In genomic region chr2:10390791-10391190, GRCm38 (mm10) we compare ENCODE assay signal across 24 mouse cellular contexts. TPM values are rescaled to one million over a fixed set of nuclear protein-coding genes. Genes with fewer than 3 reads are reported as not detected.
DNase-seq lines count a peak whose midpoint lies in the region; TF ChIP-seq lines count a peak whose summit lies in the region.
"Had no signal": no experiment of that assay in that cellular context is flagged by ENCODE, and none has a peak within 500 bp of the region (broad histone marks: within the 10 kb centered on the region; RNA-seq: fewer than 3 reads in every experiment).

No protein-coding gene starts in this region.

- 28% methylated on average over 7 of the region's 7 CpGs for WGBS in embryonic facial prominence, embryonic 10.5 days

- H3K4me3 ChIP-seq in E14TG2a.4 (replicated peaks; ENCODE audit: low read length) (peak overlapping the region; percentile 45; the same call in 1 of the 2 replicates), ES-E14 (ENCODE audit: insufficient read depth in 1 of 2, low read depth in 1 of 2, low read length in 2 of 2, poor library complexity in 1 of 2, severe bottlenecking in 1 of 2) (no peak overlapping the region)
- H3K4me3 ChIP-seq in embryonic facial prominence, embryonic 10.5 days, result no peak overlapping the region
- H3K4me3 ChIP-seq: embryonic facial prominence, embryonic 13.5 days; embryonic facial prominence, embryonic 15.5 days; erythroblast, embryonic 14.5 days; forebrain, embryonic 10.5 days; forebrain, embryonic 12.5 days had no signal

- H3K27me3 ChIP-seq in E14TG2a.4 (ENCODE audit: insufficient read depth, low read length), result peaks cover 41% of the 10 kb centered on the region
- H3K27me3 ChIP-seq in embryonic facial prominence, embryonic 10.5 days (replicated peaks; ENCODE audit: low read depth, poor library complexity, severe bottlenecking), result no peaks in the 10 kb centered on the region
- H3K27me3 ChIP-seq: CH12.LX; embryonic facial prominence, embryonic 13.5 days; embryonic facial prominence, embryonic 15.5 days had no signal

- H3K9me3 ChIP-seq in E14TG2a.4 (ENCODE audit: low read length) (no peaks in the 10 kb centered on the region), ES-E14 (ENCODE audit: control insufficient read depth, insufficient read depth, low read depth, low read length) (no peaks in the 10 kb centered on the region)
- H3K9me3 ChIP-seq in embryonic facial prominence, embryonic 10.5 days, result no peaks in the 10 kb centered on the region
- H3K9me3 ChIP-seq: embryonic facial prominence, embryonic 13.5 days; embryonic facial prominence, embryonic 15.5 days; forebrain, embryonic 10.5 days; forebrain, embryonic 12.5 days had no signal

- TF ChIP-seq CTCF in E14TG2a.4 (conservative IDR thresholded peaks at IDR 0.05; ENCODE audit: low read length), result no peak

- H3K27ac ChIP-seq in ES-E14 (ENCODE audit: insufficient read depth, low read depth, low read length, poor library complexity, severe bottlenecking), result no peak overlapping the region
- no peak overlapping the region for H3K27ac ChIP-seq in embryonic facial prominence, embryonic 10.5 days (replicated peaks)
- H3K27ac ChIP-seq: embryonic facial prominence, embryonic 13.5 days; embryonic facial prominence, embryonic 15.5 days; forebrain, embryonic 10.5 days; forebrain, embryonic 12.5 days had no signal

- peaks cover 38% of the 10 kb centered on the region for H3K4me1 ChIP-seq in E14TG2a.4 (replicated peaks; ENCODE audit: low read depth, low read length)
- peaks cover 0 to 7% of the 10 kb centered on the region in 2 experiments; a peak in 1 of 4 replicates for H3K4me1 ChIP-seq in ES-E14 (ENCODE audit: control insufficient read depth in 2 of 2, insufficient read depth in 2 of 2, low read length in 2 of 2, poor library complexity in 1 of 2)
- H3K4me1 ChIP-seq in embryonic facial prominence, embryonic 10.5 days, result no peaks in the 10 kb centered on the region
- H3K4me1 ChIP-seq: embryonic facial prominence, embryonic 13.5 days; embryonic facial prominence, embryonic 15.5 days; forebrain, embryonic 10.5 days had no signal

- peak; percentile 21 for DNase-seq in heart, adult 11 months
- DNase-seq in heart, postnatal 36 days, result no peak
- DNase-seq in ES-E14 (ENCODE audit: low read depth, low spot score) (peak; percentile 21), ZHBTc4 (ENCODE audit: low read depth, low spot score) (peak; percentile 61)
- no peak for DNase-seq in spleen, postnatal 4 days (ENCODE audit: low spot score in 2 of 2)
- no peak for DNase-seq in embryonic facial prominence, embryonic 10.5 days (ENCODE audit: low spot score)
- no peak for DNase-seq in urinary bladder, postnatal 36 days (ENCODE audit: low spot score in 2 of 2)
- DNase-seq: adrenal gland, adult 2 months; adrenal gland, postnatal 10 days; adrenal gland, postnatal 25 days; B cell, adult 2 months; cerebellum, adult 11-12 months; cerebellum, adult 2 months; cerebellum, adult 9-10 months; cerebellum, postnatal 10 days; cerebellum, postnatal 25 days had no signal

- in situ Hi-C loops in ES-E14 (cut with MboI; ENCODE audit: low sequenced_read_pairs in 2 of 2, unreplicated experiment in 2 of 2), result no loop called here

- H3K9ac ChIP-seq in ES-E14 (ENCODE audit: insufficient read depth, low read depth, low read length, poor library complexity, severe bottlenecking), result no peak overlapping the region
- H3K9ac ChIP-seq: embryonic facial prominence, embryonic 13.5 days; embryonic facial prominence, embryonic 15.5 days; forebrain, embryonic 12.5 days had no signal

- H3K36me3 ChIP-seq in E14TG2a.4 (ENCODE audit: insufficient read depth, low read length), result peaks cover 32% of the 10 kb centered on the region
- peaks cover 8% of the 10 kb centered on the region for H3K36me3 ChIP-seq in ES-E14 (ENCODE audit: control insufficient read depth, insufficient read depth, low read length, poor library complexity, severe bottlenecking)
- no peaks in the 10 kb centered on the region for H3K36me3 ChIP-seq in embryonic facial prominence, embryonic 10.5 days (replicated peaks)
- H3K36me3 ChIP-seq: embryonic facial prominence, embryonic 13.5 days; embryonic facial prominence, embryonic 15.5 days; forebrain, embryonic 10.5 days; forebrain, embryonic 12.5 days had no signal

- intact Hi-C loops in heart, postnatal 36 days (cut with DNase I), result no loop called here

TF ChIP-seq in ES-E14, 5 proteins besides CTCF, POLR2A, EP300 and RAD21:
- TF ChIP-seq ZNF384 (IDR thresholded peaks at IDR 0.05; ENCODE audit: low read depth, low read length) (no peak), HCFC1 (IDR thresholded peaks at IDR 0.05; ENCODE audit: borderline replicate concordance, insufficient read depth, low read length) (no peak), ZC3H11A (IDR thresholded peaks at IDR 0.05; ENCODE audit: borderline replicate concordance, low read depth, low read length) (no peak), CHD2 (IDR thresholded peaks at IDR 0.05; ENCODE audit: low read depth, low read length) (no peak), MAFK (IDR thresholded peaks at IDR 0.05; ENCODE audit: insufficient read depth, low read depth, low read length) (no peak)
TF ChIP-seq in ES-E14: peak in this region for 0.

RNA-seq across cellular contexts. Expression of gene Sfmbt2, which starts 20.5 kb away (rescaled TPM):
- under 1 TPM; 0.31 to 0.70 TPM for total RNA-seq in heart, postnatal 36 days (2021)
- 40.8 and 43.7 TPM in 2 replicates for total RNA-seq in ES-E14 (2012; rRNA removed)
- polyA plus RNA-seq in embryonic facial prominence, embryonic 10.5 days (2016; fragmentation: Nextera tagmentation; extraction: Ambion mirVana), result 1.3 and 1.5 TPM in 2 replicates
- total RNA-seq: CH12.LX, MEL had no signal
- polyA plus RNA-seq: erythroblast, embryonic 14.5 days had no signal

Comparison
In these comparisons a context has a peak if more than half of its experiments do, and no peak if none do; other contexts are left out.
1. DNase-seq: peak in heart, adult 11 months (single experiment), ES-E14 (single experiment) and ZHBTc4 (single experiment); none in heart, postnatal 36 days (0 of 2), spleen, postnatal 4 days (0 of 2), embryonic facial prominence, embryonic 10.5 days (single experiment) and urinary bladder, postnatal 36 days (0 of 2).
2. RNA of gene Sfmbt2, which starts 20.5 kb away (total RNA-seq): 40.8 to 43.7 TPM in ES-E14; 0.31 to 0.70 TPM in heart, postnatal 36 days; every median in the first group is over 10 times any median in the second.